Mouse (Mus musculus) MEL (cell line): ENCODE results near the gene Iqcc.

ENCODE experiments used
- CHD1 ChIP-seq: IDR thresholded peaks from 2 replicates; pipeline ENCODE4 v1.6.1; 2012; ENCODE audit warnings: low read depth, mild to moderate bottlenecking, inconsistent platforms, low read length, improper control_type of control experiment
- CTCF ChIP-seq, 3 experiments: IDR thresholded peaks in 2 of 3; conservative IDR thresholded peaks in 1 of 3; 2 replicates each; pipeline ENCODE4 v1.5.1; 2011 to 2012; ENCODE audit warnings: low read length in 3 of 3, low read depth in 2 of 3, mild to moderate bottlenecking in 2 of 3, improper control_type of control experiment in 1 of 3, inconsistent platforms in 1 of 3, mixed read lengths in 1 of 3, moderate library complexity in 1 of 3; ENCODE audit not compliant: control insufficient read depth in 1 of 3, insufficient read depth in 1 of 3, poor library complexity in 1 of 3, severe bottlenecking in 1 of 3
- EP300 ChIP-seq, 2 experiments: IDR thresholded peaks; 2 replicates each; pipeline ENCODE4 v1.6.1; 2011; ENCODE audit warnings: improper control_type of control experiment in 2 of 2, low read length in 2 of 2, low read depth in 1 of 2, mild to moderate bottlenecking in 1 of 2
- MAFK ChIP-seq: IDR thresholded peaks from 2 replicates; pipeline ENCODE4 v1.6.1; 2011; ENCODE audit warnings: low read depth, mild to moderate bottlenecking, low read length, improper control_type of control experiment, borderline replicate concordance
- POLR2A ChIP-seq, 2 experiments: IDR thresholded peaks; 2 replicates each; pipeline ENCODE4 v1.6.1; 2011 to 2012; ENCODE audit warnings: low read length in 2 of 2, mild to moderate bottlenecking in 2 of 2, control low read depth in 1 of 2, improper control_type of control experiment in 1 of 2, low read depth in 1 of 2, moderate library complexity in 1 of 2; ENCODE audit not compliant: control insufficient read depth in 1 of 2, insufficient read depth in 1 of 2, poor library complexity in 1 of 2
- RAD21 ChIP-seq: IDR thresholded peaks from 2 replicates; pipeline ENCODE4 v1.6.1; 2011; ENCODE audit warnings: mild to moderate bottlenecking, low read depth, low read length, improper control_type of control experiment
- TBP ChIP-seq: IDR thresholded peaks from 2 replicates; pipeline ENCODE4 v1.8.0; 2011; ENCODE audit warnings: low read depth, low read length, improper control_type of control experiment
- TCF12 ChIP-seq: IDR thresholded peaks from 2 replicates; pipeline ENCODE4 v1.6.1; 2014; ENCODE audit warnings: low read depth, mild to moderate bottlenecking, inconsistent platforms, low read length, improper control_type of control experiment, moderate library complexity
- ZKSCAN1 ChIP-seq: IDR thresholded peaks from 2 replicates; pipeline ENCODE4 v1.6.1; 2012; ENCODE audit warnings: low read depth, mild to moderate bottlenecking, inconsistent platforms, low read length, improper control_type of control experiment, moderate library complexity
- ZNF384 ChIP-seq: IDR thresholded peaks from 2 replicates; pipeline ENCODE4 v1.6.1; 2012; ENCODE audit warnings: low read depth, mild to moderate bottlenecking, inconsistent platforms, low read length, improper control_type of control experiment

- TF ChIP-seq MAFK (no peak), TBP (no peak), POLR2A (IDR thresholded peaks at IDR 0.05; ENCODE audit: control insufficient read depth in 1 of 2, insufficient read depth in 1 of 2, low read depth in 1 of 2, low read length in 2 of 2, poor library complexity in 1 of 2) (no peak), RAD21 (no peak), CHD1 (no peak), EP300 (IDR thresholded peaks at IDR 0.05; ENCODE audit: low read depth in 1 of 2, low read length in 2 of 2) (no peak), CTCF (IDR thresholded peaks at IDR 0.05 in 2 of 3, conservative IDR thresholded peaks at IDR 0.05 in 1 of 3; ENCODE audit: control insufficient read depth in 1 of 3, insufficient read depth in 1 of 3, low read depth in 2 of 3, low read length in 3 of 3, poor library complexity in 1 of 3, severe bottlenecking in 1 of 3) (no peak), TCF12 (no peak), ZNF384 (no peak), ZKSCAN1 (no peak)
These were observed 7.1 kb upstream of the Iqcc start for GRCm38 (mm10) chr4:129626035-129626434.
